Mouse (Mus musculus) limb, embryonic 14.5 days (tissue): ENCODE data around the gene Timmdc1. TPM values are rescaled to one million over a fixed set of nuclear protein-coding genes. Genes with fewer than 3 reads are reported as not detected.

Source experiments
- ATAC-seq: fragments of 200-750 bp; cut with Nextera tagmentation; 2 replicates; pipeline ENCODE4 v1.8.0; 2017; ENCODE audit warnings: low read depth, moderate number of reproducible peaks, moderate TSS enrichment; ENCODE audit not compliant: low FRiP score
- DNase-seq: peaks from one replicate; pipeline ENCODE4 v3.0.0-alpha.2; 2015; ENCODE audit warnings: low spot score
- H3K27ac ChIP-seq: fragments of 300-500 bp; sonication (generic); replicated peaks from 2 replicates; pipeline ENCODE4 v1.5.1; 2014; ENCODE audit warnings: low read depth, mild to moderate bottlenecking, low read length, moderate library complexity, mixed read lengths
- H3K27me3 ChIP-seq: fragments of 300-500 bp; sonication (generic); 2 replicates; pipeline ENCODE4 v1.6.1; 2014; ENCODE audit warnings: low read length, mixed read lengths; ENCODE audit not compliant: control insufficient read depth, insufficient read depth
- H3K36me3 ChIP-seq: fragments of 300-500 bp; sonication (generic); 2 replicates; pipeline ENCODE4 v1.6.1; 2014; ENCODE audit warnings: mild to moderate bottlenecking, low read length, moderate library complexity, mixed read lengths; ENCODE audit not compliant: control insufficient read depth, insufficient read depth
- H3K4me1 ChIP-seq: fragments of 300-500 bp; sonication (generic); 2 replicates; pipeline ENCODE4 v1.6.1; 2014; ENCODE audit warnings: antibody characterized with exemption, low read length, mixed read lengths; ENCODE audit not compliant: control insufficient read depth, insufficient read depth
- H3K4me2 ChIP-seq: fragments of 300-500 bp; sonication (generic); replicated peaks from 2 replicates; pipeline ENCODE4 v1.6.1; 2014; ENCODE audit warnings: low read depth, mild to moderate bottlenecking, low read length, moderate library complexity; ENCODE audit not compliant: severe bottlenecking
- H3K4me3 ChIP-seq: fragments of 300-500 bp; sonication (generic); replicated peaks from 2 replicates; pipeline ENCODE4 v1.5.1; 2014; ENCODE audit warnings: low read length
- H3K9ac ChIP-seq: fragments of 300-500 bp; sonication (generic); 2 replicates; pipeline ENCODE4 v1.6.1; 2014; ENCODE audit warnings: mild to moderate bottlenecking, low read depth, low read length, moderate library complexity; ENCODE audit not compliant: severe bottlenecking
- H3K9me3 ChIP-seq: fragments of 300-500 bp; sonication (generic); 2 replicates; pipeline ENCODE4 v1.6.1; 2016; ENCODE audit warnings: low read length; ENCODE audit not compliant: control insufficient read depth
- POLR2A ChIP-seq: fragments of 200-500 bp; IDR thresholded peaks from 2 replicates; pipeline ENCODE4 v1.8.0; 2012; ENCODE audit warnings: inconsistent platforms, mild to moderate bottlenecking, moderate library complexity, borderline replicate concordance; ENCODE audit not compliant: insufficient read depth, insufficient read length; ENCODE audit errors: extremely low read depth
- WGBS: fragments of 180-500 bp; shearing (Covaris S2); extraction: QIAGEN DNeasy Blood & Tissue Kit; methylation state at CpG from one replicate; pipeline ENCODE4 v1.1.7; 2014; 5-methylcytosine and 5-hydroxymethylcytosine counted together
- polyA plus RNA-seq, 2 experiments: library from polyadenylated mRNA; depleted of rRNA in 1 of 2; stranded (reverse) in 1 of 2; unstranded in 1 of 2; fragments of >200 nt; fragmentation: Nextera tagmentation in 1 of 2; extraction: Ambion mirVana in 1 of 2; gene quantifications; 2 replicates each; pipeline versions ENCODE4 v1.2.1 to v1.2.3; 2012 to 2014

The Timmdc1 gene
- polyA plus RNA-seq, 2 experiments, result 15.5 to 21.2 TPM

- no peak for TF ChIP-seq POLR2A
- no peak overlapping the region for H3K9ac ChIP-seq
- H3K27ac ChIP-seq, result no peak overlapping the region
- H3K27me3 ChIP-seq, result no peaks in the 10 kb centered on the region
- 71% methylated on average over 8 of the region's 8 CpGs for WGBS
- no peaks in the 10 kb centered on the region for H3K36me3 ChIP-seq
- H3K4me3 ChIP-seq, result no peak overlapping the region
- no peaks in the 10 kb centered on the region for H3K9me3 ChIP-seq
- DNase-seq, result no peak
- no peaks in the 10 kb centered on the region for H3K4me1 ChIP-seq
- no peak for ATAC-seq
- H3K4me2 ChIP-seq, result no peak overlapping the region
Observed at GRCm38 (mm10) chr16:38467917-38468705, 54.4 kb downstream of the Timmdc1 start.

DNA sequence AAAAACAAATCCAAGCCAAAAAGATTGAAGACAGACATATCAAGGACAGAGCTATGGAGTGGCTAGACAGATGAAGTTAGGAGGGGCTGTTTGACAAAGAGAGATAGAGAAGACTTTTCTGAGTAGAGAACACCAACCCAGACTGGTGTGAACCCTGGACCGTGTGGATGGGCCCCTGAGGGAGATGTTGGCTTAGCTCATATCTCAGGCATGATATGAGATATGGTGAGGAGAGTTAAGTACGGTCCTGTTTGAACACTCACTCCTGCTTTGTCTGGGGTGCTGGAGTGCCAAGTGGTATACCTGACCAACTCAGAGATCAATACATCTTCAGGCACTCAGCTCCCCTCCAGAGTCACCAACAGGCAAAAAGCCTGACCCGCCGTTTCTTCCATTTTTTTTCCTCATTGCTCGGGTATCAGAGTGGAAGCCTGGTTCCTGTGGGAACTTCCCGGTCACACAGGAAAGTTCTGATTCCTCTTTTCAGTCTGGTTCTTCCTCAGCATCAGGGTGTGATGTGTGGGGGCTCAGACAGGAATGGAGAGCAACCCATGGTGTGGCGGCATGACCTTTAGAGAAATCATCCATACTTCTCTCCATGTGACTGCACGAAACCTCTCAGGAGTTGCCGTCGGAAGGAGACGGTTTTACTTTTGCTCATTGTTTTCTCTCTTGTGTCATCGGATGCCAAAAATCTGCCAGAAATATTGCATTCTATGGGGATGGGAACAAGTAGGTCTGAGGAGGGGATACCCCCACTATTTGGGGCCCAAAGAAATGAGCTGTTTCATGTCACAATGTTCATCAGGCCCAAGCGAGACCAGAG lies 55.2 kb downstream of the Timmdc1 start:
- H3K9ac ChIP-seq, result no peak overlapping the region
- WGBS, result 88% methylated on average over 13 of the region's 13 CpGs
- H3K9me3 ChIP-seq, result no peaks in the 10 kb centered on the region
- TF ChIP-seq POLR2A, result no peak
- no peak overlapping the region for H3K27ac ChIP-seq
- H3K4me3 ChIP-seq, result no peak overlapping the region
- no peaks in the 10 kb centered on the region for H3K4me1 ChIP-seq
- H3K4me2 ChIP-seq, result no peak overlapping the region
- H3K27me3 ChIP-seq, result no peaks in the 10 kb centered on the region
- no peaks in the 10 kb centered on the region for H3K36me3 ChIP-seq
- DNase-seq, result no peak
- ATAC-seq, result no peak

DNA sequence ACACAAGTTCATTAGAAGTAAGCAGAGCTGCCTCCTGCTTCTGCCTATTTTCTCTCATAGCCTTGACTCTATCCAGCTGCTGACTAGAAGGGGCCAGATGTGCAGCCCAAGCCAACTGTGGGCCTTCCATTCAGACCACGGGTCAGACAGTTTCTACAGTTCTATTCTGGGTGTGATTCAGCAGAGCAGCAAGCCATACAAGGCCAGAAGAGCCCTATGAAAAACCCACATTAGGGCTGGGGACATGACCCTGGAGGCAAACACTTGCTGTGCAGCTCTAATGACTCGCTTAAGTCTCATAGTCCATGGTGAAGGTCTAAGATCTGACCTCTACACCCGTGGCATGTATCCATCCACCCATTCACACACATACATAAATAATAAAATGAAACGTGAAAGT lies 56.4 kb downstream of the Timmdc1 start:
- Histone ChIP-seq H3K4me2 (no peak overlapping the region), H3K4me3 (no peak overlapping the region), H3K27me3 (no peaks in the 10 kb centered on the region), H3K27ac (no peak overlapping the region), H3K9me3 (no peaks in the 10 kb centered on the region), H3K4me1 (no peaks in the 10 kb centered on the region), H3K9ac (no peak overlapping the region), H3K36me3 (no peaks in the 10 kb centered on the region)
- no peak for TF ChIP-seq POLR2A
- ATAC-seq (no peak), DNase-seq (no peak)
- WGBS, result 75% methylated on average over 4 of the region's 4 CpGs

DNA sequence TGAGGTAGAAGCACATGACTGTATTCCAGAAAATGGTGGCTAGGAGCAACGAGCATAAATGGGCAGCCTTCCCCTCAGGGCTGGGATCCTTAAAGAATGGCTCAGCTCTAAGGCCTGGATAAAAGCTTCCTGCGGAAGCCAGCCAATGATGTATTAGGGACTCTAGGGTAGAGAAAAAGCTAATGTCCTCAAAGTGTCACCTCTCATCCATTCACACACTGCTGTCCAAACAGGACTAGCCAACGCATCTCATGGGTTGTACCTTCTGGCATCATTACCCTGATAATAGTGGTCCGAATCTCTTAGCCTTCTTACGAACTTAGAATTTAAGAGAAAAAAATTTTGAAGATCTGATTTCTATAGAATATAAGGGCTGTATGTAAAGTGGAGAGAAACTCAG lies 59.2 kb downstream of the Timmdc1 start:
- no peaks in the 10 kb centered on the region for H3K36me3 ChIP-seq
- no peaks in the 10 kb centered on the region for H3K9me3 ChIP-seq
- no peaks in the 10 kb centered on the region for H3K27me3 ChIP-seq
- 86% methylated on average over 5 of the region's 5 CpGs for WGBS
- TF ChIP-seq POLR2A, result no peak
- no peaks in the 10 kb centered on the region for H3K4me1 ChIP-seq
- no peak overlapping the region for H3K27ac ChIP-seq
- no peak overlapping the region for H3K4me3 ChIP-seq
- ATAC-seq, result no peak
- no peak overlapping the region for H3K4me2 ChIP-seq
- DNase-seq, result no peak
- H3K9ac ChIP-seq, result no peak overlapping the region

GRCm38 (mm10) chr16:38462161-38462560 lies 60.3 kb downstream of the Timmdc1 start:
- no peak for TF ChIP-seq POLR2A

More at GRCm38 (mm10) chr16:38462161-38462560, 60.3 kb downstream of the Timmdc1 start:
- Histone ChIP-seq H3K36me3 (no peaks in the 10 kb centered on the region), H3K4me3 (no peak overlapping the region), H3K4me1 (no peaks in the 10 kb centered on the region), H3K27me3 (no peaks in the 10 kb centered on the region), H3K9ac (no peak overlapping the region), H3K27ac (no peak overlapping the region), H3K4me2 (no peak overlapping the region), H3K9me3 (no peaks in the 10 kb centered on the region)
- no peak for ATAC-seq
- no peak for DNase-seq
- 77% methylated on average over 7 of the region's 7 CpGs for WGBS
